Mouse (Mus musculus) inflammation-experienced regulatory T-cells, adult 6 months (primary cell): ENCODE results near the gene Afap1. TPM values are rescaled to one million over a fixed set of nuclear protein-coding genes. Genes with fewer than 3 reads are reported as not detected.

Experiments
- ATAC-seq: one replicate; pipeline ENCODE4 v1.8.0; 2017
- polyA plus RNA-seq, 3 experiments: library from polyadenylated mRNA; unstranded; fragments of 100-300 nt; shearing (Covaris generic); gene quantifications; one replicate each; pipeline ENCODE4 v1.2.1; 2017

Gene Afap1
- polyA plus RNA-seq, 3 experiments from 2014 or later, result 1.4 to 8.0 (median 7.3) TPM

DNA sequence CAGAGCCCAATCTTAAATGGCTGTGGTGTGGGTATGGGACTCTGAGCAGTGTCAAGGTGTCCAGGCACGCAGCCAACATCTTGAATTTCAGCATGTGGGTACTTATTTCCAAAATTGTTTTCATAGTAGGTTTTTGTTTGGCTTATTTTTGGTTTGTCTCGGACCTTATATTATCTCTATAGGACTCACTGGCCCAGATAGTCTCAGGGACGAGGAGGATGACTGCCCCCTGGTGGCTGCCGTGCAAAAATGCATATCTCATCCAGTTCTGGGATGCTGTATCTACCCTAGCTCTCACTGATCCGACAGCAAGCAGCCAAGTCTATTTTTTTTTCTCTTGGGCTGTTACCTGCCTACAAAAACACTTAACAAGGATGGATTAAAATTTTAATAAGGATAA, 82.6 kb downstream of the Afap1 start:
- ATAC-seq, result peak; percentile 72

DNA sequence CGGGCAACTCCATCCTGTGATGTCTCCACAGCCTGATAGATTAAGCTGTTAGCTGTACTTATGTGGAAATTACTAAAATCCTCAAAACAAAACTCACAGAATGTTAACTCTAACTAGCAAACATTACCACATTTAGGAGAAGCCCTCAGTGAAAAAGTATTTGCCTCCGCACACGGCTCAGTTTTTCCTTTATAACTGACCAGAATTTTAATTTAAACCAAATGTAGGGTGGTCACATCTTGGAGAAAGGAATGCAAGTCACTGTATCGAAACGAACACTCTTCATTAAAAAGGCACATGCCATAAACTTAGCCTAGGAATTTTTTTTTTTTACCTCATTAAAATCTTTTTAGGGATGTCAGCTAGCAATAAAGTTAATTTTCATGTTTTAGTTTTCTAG, 87.4 kb downstream of the Afap1 start:
- ATAC-seq, result no peak

DNA sequence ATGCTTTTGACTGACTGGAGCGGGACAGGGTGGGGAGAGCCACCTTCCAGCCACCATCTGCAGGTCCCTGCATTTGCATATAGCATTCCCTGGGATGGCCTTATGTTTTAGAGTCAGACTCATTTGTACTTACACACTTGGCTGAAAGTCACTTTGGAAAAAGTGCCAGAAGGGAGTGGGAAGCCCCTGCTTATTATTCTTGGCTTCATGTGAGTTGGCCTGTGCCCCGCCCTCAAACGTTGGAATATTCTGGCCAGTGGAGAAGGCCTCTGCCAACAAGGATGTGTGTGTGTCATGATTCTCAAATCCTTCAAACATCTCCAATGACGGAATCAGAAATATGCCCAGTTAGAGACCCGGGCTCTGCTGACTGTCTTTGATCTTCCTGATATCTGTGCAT, 88.2 kb downstream of the Afap1 start:
- no peak for ATAC-seq

DNA sequence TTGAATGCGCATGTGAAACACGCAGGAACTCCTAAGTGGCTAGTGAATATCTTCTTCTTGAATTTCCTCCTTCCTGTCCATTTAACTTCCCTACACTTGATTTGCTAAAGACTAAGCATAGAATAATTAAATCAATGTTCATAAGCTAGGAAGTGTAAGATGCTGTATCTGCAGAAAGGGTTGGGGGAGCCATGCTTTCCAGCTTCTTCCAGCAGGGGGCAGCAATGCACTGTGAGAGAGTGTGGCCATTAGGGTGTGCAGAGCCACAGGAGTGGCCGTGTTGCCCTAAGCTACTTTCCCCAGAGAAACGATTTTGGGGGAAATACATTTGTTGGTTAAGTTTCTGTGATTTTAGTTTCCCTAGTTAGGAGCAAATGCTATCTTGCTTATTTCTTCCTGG, 88.9 kb downstream of the Afap1 start:
- ATAC-seq, result peak; percentile 64

DNA sequence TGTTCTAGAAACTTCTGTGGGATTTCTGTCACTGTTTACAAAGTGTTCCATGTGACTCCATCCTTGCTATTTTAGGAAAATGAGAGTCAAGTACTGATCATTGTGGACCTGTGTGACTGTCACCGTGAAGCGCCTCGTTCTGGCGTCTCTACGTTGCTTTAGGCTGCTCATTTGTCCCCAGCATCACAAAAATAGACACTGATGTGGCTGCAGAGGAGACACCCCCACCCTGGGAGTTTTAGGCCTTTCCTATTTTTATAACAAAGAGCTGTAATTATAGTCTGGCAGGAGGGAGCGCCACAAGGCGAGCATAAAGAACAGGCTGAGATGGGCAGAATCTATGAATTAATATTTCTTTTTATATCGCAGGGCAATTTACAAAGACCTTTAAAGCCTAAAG, 92.5 kb downstream of the Afap1 start:
- no peak for ATAC-seq

DNA sequence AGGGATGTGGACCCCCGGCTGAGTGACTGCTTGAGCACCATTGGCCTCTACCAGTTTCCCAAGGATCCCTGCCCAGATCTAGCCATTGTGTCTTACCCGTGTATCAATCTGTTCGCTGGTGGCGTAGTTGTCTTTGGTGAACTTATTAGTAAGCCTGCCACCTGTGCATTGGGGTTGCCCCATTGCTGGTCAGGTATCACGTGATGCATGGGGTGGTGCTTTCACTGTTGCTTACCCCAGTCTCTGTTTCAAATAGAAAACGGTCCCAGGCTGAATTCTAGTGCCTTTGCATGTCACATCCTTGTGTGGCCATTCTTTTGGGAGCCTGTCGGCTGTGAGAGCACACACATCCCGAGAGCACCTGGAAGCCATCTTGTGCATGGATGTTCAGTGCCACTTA, 95.0 kb downstream of the Afap1 start:
- no peak for ATAC-seq

DNA sequence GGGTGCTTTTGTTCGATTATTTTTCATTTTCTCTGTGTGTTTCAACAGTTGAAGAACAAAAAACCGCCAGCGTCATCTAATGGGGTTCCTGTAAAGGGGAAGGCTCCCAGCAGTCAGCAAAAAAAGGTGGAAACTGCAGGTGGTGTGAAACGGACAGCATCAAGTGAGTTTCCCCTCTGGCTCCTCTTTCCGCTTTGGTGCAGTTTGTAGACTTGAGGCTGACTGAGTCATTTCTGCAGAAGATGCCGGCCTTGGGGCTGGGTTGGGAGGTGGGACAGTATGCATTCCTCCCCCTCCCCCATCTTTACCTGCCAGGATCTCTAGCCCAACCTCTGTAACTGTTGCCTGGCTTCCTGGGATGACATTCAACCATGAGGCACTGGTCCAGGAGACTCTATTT, 96.4 kb downstream of the Afap1 start:
- no peak for ATAC-seq

DNA sequence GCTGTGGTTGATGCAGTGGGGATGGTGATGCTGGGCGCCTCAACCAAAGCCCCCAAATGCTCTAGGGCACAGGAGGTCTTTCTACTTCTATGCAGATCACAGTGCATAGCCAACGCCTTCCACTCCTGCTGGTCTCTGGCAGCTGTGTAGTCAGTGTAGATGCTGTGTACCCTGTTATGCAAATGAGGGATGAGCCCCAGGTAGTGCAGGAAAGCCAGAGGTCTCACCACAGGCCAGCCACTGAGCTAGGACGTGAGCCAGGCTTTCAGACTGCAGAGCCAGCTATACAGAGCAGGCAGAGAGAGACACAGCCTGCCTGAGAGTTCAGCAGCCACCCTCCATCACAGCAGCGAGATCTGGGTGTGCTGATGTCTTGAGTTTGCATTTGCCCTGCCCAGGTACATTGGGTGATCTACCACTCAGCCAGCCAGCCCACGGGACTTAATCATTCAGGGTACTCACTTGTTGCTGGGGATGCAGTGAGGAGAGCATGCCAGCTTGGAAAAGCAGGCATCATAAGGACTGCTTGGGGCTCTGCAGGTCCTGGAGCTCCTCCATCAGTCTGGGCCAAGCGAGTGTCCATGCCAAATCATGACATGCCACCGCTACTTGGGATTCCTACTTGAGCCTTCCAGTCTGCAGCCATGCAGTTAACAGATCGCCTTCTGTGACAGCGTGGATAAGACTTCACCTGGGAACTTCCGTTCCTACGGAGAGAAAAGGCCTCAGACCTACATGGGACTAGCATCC, 97.0 kb downstream of the Afap1 start:
- ATAC-seq, result no peak

DNA sequence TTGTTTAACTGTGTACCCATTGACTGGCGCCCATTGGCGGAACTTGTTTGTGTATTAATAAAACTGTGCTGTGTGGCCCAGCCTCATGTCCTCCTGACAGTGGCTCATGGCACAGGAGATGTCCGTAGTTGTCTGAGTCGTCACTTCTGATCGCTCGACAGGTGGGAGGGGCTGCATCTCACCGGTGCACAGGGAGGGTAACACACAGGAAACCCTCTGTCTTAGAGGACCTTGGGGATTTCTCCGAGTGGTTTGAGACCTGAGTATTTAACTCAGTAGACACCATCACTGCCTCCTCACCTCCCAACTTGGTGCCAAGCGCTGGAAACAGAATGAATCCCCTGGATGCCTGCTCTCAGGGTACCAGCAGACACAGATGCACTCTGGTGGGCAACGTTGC, 110.7 kb downstream of the Afap1 start:
- ATAC-seq, result peak; percentile 60

DNA sequence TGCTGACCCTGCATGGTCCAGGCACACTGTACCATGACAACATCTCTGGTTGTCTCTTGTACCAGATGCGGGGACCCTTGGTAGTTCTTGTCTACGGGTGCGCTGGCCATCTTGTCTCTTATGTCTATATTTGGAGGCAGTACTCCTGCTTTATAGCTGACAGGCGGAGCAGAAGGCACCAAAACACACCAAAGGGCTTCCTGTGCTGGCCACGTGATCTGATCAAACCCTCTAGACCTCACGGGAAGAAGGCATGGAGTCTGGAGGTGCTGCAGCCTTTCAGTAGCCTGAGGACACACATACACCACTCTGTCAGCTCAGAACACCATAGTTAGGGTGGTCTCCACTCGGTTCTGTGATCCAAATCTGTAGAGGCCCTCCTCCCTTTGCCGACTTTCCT, 113.0 kb downstream of the Afap1 start:
- peak; percentile 85 for ATAC-seq

DNA sequence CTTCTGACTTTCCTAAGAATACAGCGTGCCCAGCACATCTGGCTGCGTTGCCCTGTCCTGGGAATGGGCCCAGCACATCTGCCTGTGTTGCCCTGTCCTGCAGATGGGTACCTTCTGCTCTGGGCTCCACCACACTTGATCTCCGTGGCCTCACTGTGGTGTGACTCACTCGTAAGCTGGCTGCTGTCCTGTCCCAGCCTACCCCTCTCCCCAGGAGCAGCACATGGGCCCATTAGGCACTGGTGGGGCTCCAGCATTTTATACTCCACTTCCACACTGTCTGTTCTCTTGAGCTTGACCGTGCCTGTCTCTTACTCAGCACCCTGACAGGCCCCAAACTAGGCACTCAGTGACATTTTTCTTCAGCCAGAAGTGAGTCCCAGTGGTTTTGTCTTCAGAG, 113.5 kb downstream of the Afap1 start:
- ATAC-seq, result peak; percentile 15

DNA sequence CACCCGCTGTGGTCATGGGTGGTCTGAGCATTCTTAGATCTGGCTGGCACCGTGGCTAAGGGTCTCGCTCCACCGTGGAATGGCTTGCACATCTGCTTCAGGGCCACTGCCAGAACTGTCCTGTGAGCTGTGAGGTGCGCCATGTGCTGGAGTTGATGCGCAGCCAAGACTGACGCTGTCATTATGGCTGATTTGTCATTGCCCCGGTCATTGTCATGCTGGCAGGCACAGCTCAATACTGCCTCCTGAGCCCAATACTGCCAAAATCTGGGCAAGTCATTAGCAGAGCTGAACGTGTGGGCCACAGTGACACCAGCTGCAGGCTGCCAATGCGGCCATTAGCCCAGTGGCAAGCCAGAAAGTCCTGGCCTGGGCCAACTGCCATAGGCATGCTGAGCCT, 114.5 kb downstream of the Afap1 start:
- no peak for ATAC-seq

DNA sequence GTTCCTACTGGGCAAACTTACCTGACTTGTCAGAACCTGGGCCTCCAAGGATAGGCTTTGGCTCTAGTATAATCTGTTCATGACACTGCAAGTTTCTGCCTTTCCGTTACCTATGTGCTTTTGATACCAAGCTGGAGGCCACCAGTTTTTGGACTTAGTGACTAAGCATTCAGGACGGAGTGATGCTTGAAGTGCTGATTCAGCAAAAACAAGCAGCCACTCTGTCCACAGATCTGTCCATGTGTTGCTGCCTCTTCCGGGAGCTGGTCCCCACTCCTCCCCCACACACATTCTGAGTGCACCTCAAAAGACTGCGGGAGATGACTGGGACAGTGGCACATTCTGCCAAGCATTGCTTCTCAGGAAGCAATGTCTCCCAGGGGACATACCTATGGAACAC, 116.3 kb downstream of the Afap1 start:
- ATAC-seq, result no peak

DNA sequence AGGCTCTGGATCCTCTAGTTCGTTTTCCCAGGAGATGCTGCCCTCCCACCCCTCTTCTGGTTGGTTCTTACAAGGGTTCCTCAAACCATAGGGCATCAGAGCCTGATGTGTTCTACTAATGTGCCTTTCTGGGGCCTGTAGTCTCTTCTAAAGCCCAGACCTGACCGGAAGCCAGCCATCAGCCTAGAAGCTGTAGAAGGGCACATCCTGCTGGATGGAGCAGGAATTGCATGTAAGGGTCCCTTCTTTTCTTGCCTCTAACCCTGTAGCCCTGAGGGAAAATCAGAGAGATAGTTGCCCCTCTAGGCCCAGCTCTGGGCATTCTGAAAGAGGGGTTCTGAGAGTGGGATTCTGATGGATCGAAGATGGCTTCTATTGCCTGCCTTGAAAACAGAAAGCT, 125.2 kb downstream of the Afap1 start:
- no peak for ATAC-seq

DNA sequence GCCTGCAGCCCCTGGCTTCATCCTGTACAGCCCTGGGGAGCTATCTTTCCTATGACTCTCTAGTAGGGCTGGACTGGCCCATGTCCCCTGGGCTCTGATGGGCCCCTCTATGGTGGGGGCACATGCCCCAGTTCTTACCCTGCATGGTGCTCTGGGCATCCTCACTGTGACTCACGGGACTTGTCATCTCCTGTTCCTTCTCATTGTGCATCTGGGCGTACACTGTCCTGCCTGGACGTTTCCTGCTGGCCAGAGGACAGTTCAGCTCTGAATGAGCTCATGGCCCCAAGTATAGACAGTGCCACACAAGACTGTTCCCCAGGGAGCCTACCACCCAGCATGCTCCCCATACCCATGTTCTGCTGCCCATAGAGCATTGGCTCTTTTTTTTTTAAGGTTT, 128.0 kb downstream of the Afap1 start:
- no peak for ATAC-seq

DNA sequence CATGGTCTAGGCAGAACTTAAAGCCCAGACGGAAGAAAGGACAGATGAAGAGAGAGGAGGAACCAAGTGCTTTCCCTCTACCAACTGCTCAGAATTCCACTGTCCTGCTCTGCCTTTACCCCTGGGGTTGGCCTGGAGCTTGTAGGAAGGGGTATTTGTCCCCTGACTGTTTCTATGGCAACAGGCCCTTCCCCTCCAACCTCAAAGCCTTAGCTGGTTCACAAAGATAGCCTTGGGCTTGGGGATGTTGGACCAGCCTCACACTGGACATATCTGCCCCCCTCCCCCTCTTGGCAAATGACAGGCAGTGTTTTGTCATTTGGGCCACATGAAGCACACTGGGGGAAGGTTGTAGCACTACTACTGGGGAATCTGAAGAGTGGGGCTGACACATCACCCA, 129.2 kb downstream of the Afap1 start:
- ATAC-seq, result no peak

DNA sequence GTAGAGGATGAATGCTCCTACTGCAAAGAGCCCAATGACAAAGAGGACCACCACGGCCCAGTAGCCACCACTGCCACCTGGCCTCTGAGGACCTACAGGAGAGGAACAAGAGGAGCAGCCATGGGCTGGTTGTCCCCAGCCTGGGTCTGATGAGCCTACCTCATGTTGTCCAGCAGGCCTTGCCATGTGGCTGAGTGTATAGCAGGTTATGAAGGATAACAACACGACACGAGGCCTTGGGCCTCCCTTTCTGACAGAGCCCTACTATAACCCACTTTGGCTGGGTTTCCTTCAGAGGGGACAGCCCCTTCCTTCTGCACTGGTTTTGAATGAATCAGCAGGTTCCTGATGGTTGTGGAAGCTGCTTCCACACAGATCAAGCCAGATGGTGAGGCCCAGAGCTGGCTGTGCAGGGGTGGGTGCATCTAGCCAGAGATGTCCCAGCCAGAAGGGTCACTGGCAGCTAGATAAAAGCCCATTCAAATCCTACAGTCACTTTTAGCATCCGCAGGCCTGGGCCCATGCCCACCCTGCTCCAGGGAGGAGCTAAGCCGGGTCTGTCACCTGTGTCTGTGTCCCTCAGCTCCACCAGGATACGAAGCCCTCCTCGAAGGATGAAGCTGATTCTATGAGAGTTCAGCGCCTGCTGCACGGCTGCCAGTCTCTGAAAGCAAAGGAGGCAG, 131.0 kb downstream of the Afap1 start:
- ATAC-seq, result no peak

DNA sequence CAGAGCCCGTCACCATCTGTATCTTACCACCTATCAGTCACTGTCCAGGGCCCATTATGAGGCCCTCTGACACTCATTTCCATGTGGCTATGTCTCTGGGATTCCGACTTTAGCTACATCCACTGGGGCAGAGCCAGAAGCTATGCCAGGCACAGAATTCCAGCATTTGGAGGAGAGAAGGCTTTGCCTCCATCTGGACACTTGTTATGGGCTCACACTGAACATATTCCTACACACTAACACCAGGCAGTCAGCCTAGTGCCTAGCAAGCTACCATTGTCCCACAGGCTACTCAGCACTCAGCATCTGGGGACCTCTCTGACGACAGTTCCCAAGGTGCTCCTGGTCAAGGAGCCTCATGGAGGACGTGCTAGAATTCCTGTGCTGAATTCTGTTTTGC, 132.0 kb downstream of the Afap1 start:
- no peak for ATAC-seq

DNA sequence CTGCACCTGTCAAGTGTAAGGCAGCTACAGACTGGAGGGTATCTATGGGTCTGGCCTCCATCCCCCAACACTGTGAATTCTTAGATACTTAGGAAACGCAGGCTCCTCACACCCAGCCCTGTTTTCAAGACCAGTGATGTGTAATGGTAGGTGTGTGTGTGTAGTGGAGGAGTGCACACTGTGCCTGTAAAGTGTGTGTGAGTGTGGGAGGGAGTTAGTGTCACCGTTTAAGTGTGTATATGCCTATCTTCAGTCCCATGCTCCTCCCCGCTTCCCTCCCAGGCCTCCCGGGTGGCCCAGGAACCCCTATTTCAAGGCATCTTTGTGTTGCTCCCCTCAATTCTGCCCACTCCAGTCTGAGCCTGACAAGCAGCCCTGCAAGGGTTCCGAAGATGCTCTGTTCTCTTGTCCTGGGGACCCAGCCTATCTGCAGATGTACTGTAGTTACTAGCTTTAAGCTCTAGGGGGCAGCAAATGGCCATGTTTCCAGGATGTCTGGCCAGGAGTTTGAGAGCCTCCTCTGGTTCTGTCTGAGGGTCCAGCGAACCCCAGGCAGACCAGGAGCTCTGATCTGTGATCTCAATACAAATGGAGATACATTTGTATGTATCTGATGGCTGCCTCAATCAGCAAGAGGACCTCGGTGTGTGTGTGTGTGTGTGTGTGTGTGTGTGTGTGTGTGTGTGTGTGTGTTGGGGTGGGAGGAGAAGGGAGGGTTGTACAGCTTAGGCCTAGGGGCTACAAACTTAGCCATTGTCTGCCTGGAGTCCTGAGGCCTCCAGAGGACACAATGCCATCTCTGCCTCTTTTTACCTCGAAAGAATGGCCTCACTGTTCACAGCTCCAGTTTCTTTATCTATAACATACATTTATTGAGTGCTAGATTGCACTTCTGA, 140.7 kb downstream of the Afap1 start:
- ATAC-seq, result no peak

DNA sequence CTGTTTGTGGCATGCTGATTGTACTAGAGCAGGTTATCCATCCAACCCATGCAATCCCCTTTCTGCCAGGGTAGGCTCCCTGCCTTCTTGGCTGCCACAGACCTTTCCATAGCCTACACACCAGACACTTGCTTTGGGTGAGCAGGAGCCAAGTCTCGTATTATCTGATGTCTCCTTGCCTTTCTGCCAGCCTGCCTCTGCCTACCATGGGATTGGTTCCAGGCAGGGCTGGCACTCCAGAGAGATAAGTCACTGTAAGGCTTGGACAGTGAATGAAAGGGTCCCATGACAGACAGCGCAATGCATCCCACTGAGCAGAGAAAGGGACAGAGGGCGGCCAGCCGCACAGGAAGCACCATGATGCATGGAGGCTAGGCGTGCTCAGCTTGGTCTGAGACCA, 146.5 kb downstream of the Afap1 start:
- no peak for ATAC-seq

DNA sequence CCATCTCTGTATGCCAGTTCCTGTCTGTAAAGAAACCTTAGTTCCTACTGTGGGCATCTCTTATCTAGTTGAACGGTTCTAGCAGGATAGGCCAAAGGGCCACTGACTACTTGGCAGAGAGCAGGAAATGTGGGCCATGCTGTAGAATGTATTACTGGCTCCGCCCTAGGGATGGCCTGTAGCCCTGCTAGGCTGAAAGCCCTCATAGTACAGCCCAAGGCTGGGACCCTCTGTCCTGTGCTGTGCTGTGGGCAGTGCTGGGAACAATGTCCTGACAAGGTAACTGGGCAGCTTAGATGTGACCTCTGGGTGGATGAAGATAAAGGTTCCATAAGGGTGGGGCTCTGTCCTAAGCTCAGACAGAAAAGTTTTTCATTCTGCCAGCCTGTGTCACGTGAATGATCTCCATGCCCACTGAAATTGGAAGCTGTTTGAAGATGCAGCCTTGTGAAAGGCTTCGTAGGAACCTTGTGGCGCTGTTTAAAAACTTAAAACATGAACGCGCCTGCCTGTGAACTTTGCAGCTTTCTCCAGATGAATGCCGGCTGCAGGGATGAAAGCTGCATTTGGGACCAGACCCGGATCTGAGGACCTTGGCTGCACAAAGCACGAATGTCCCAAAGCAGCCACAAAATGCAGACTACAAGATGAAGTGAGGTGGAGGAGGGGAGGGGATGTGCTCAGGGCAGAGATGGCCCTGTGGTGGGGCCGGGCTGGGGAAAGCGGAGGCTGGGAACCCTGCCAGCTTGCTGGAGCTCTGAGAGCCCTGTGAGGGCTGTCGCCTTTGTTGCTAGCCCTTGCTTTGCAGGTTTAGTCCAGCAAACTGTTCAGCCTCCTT, 147.5 kb downstream of the Afap1 start:
- ATAC-seq, result no peak

DNA sequence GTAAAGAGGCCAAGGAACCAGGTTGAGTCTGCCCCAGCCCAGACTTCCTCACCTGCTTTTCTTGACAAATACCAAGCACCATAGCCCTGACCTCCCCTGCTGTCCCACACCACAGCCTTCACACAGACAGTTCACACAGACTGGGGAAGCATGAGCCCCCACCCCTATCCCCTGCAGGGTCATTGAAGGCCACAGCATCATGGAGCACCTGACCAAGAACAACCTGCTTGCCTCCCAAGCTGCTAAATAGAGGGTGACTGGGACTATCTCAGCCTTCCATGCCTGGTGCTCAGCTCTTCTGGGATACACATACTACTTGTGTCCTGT, 148.1 kb downstream of the Afap1 start:
- ATAC-seq, result no peak

DNA sequence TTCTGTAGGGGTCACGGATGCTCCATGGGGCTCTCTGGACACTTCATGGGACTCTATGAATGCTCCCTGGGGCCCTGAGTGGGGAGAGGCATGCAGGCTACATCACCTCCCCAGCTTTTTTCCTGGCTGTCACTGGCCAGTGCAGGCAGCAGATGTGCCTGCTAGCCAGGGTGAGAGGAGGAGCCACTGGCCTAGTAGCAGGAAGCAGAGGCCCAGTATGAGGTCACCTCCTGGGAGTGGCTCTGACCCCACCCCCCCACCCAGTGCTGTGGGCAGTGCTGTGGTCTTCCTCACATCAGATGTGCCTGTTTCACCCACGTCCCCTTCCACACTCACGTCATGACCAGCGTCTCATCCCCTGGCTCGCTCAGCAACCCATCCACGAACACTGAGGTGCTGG, 148.6 kb downstream of the Afap1 start:
- ATAC-seq, result no peak
